Comparison of ENCODE assay signal across 8 mouse cellular contexts in genomic region chr9:66974721-66975225, GRCm38 (mm10). TPM values are rescaled to one million over a fixed set of nuclear protein-coding genes. Genes with fewer than 3 reads are reported as not detected.
DNase-seq lines count a peak whose midpoint lies in the region; ATAC-seq and TF ChIP-seq lines count a peak whose summit lies in the region.

No protein-coding gene starts in this region.

- under 1% methylated on average over 36 of the region's 41 CpGs for WGBS in hindbrain, postnatal 0 days

- no peak for TF ChIP-seq POLR2A in cortical plate, adult 2 months (IDR thresholded peaks at IDR 0.05; ENCODE audit: extremely low read depth, insufficient read depth, low read length)

- peaks cover 6% of the 10 kb centered on the region for H3K4me1 ChIP-seq in cortical plate, adult 2 months (ENCODE audit: control insufficient read depth, insufficient read depth, low read length)
- no peaks in the 10 kb centered on the region for H3K4me1 ChIP-seq in hindbrain, postnatal 0 days (ENCODE audit: insufficient read depth, low read length)

- peak; percentile 90 for ATAC-seq in hindbrain, postnatal 0 days

- H3K36me3 ChIP-seq in hindbrain, postnatal 0 days (ENCODE audit: insufficient read depth, low read length), result peaks cover 4% of the 10 kb centered on the region; the same call in 1 of the 2 replicates

- peak overlapping the region; percentile 77 for H3K4me3 ChIP-seq in cortical plate, adult 2 months (ENCODE audit: insufficient read depth, low read length)
- H3K4me3 ChIP-seq in hindbrain, postnatal 0 days (ENCODE audit: low read length), result peak overlapping the region; percentile 94

- peak overlapping the region; percentile 93 for H3K27ac ChIP-seq in cortical plate, adult 2 months (ENCODE audit: insufficient read depth, low read length)
- peak overlapping the region; percentile 94 for H3K27ac ChIP-seq in hindbrain, postnatal 0 days

- intact Hi-C loops in left cerebral cortex, postnatal 14 days (cut with DNase I), result loop anchor here (2.0 to 10.0 kb wide), 2 partner anchors 28 to 470 kb away; partner anchors contain the start of gene Rps27l

- H3K9me3 ChIP-seq in hindbrain, postnatal 0 days (ENCODE audit: low read length), result no peaks in the 10 kb centered on the region

- peak; percentile 35 to 76 for DNase-seq in urinary bladder, adult 18-20 months (ENCODE audit: low spot score in 2 of 2)
- DNase-seq in urinary bladder, adult 2 months (ENCODE audit: low spot score), result no peak
- DNase-seq in gastrocnemius, adult 8-10 months (ENCODE audit: low spot score in 2 of 2), result peak; percentile 60 to 62
- DNase-seq in hindbrain, postnatal 0 days (ENCODE audit: low spot score), result peak; percentile 75
- peak; percentile 67 to 68 for DNase-seq in left cerebral cortex, postnatal 14 days (ENCODE audit: low spot score in 2 of 2)
- DNase-seq in mesoderm, embryonic 11.5 days (ENCODE audit: low read depth, low spot score), result peak; percentile 89
- peak; percentile 41 to 44 for DNase-seq in right cerebral cortex, postnatal 36 days (ENCODE audit: low spot score in 2 of 2)

- H3K9ac ChIP-seq in hindbrain, postnatal 0 days (replicated peaks; ENCODE audit: low read length), result peak overlapping the region; percentile 81

- H3K4me2 ChIP-seq in hindbrain, postnatal 0 days (ENCODE audit: low read depth, low read length), result peak overlapping the region; percentile 66

- TF ChIP-seq CTCF in cortical plate, adult 2 months (IDR thresholded peaks at IDR 0.05; ENCODE audit: extremely low read depth, insufficient read depth, low read length), result no peak
- TF ChIP-seq CTCF in hindbrain, postnatal 0 days (IDR thresholded peaks at IDR 0.05; ENCODE audit: low read depth), result no peak

- no peaks in the 10 kb centered on the region for H3K27me3 ChIP-seq in hindbrain, postnatal 0 days (ENCODE audit: insufficient read depth, low read length)

RNA-seq across cellular contexts. Expression of gene Lactb, which starts 0.5 kb away (rescaled TPM):
- polyA plus RNA-seq in urinary bladder, adult 2 months (2012; rRNA removed), result 15.0 and 17.1 TPM in 2 replicates
- polyA plus RNA-seq in cortical plate, adult 2 months (2012; rRNA removed), result 18.2 and 18.5 TPM in 2 replicates
- 10 to 100 TPM; 18.3 to 23.1 (median 22.6) TPM for total RNA-seq in gastrocnemius, adult 8-10 months (2022)
- 13.1 and 18.4 TPM in 2 replicates for total RNA-seq in hindbrain, postnatal 0 days (2014; rRNA removed)
- 12.8 and 15.2 TPM in 2 replicates for polyA plus RNA-seq in hindbrain, postnatal 0 days (2015; fragmentation: Nextera tagmentation; extraction: Ambion mirVana)
- 10 to 100 TPM; 18.1 to 18.7 TPM for total RNA-seq in left cerebral cortex, postnatal 14 days (2021)

RNA-seq across cellular contexts. Expression of gene Rps27l, which starts 28.9 kb away (rescaled TPM):
- polyA plus RNA-seq in urinary bladder, adult 2 months (2012; rRNA removed), result 270 and 343 TPM in 2 replicates
- polyA plus RNA-seq in cortical plate, adult 2 months (2012; rRNA removed), result 43.3 and 54.1 TPM in 2 replicates
- total RNA-seq in gastrocnemius, adult 8-10 months (2022), result 100 to 1,000 TPM; 223 to 268 (median 240) TPM
- total RNA-seq in hindbrain, postnatal 0 days (2014; rRNA removed), result 61.0 and 101 TPM in 2 replicates
- 258 and 271 TPM in 2 replicates for polyA plus RNA-seq in hindbrain, postnatal 0 days (2015; fragmentation: Nextera tagmentation; extraction: Ambion mirVana)
- total RNA-seq in left cerebral cortex, postnatal 14 days (2021), result 10 to 100 TPM; 41.6 to 43.1 TPM

RNA-seq across cellular contexts. Expression of gene Rab8b, which starts 55.3 kb away (rescaled TPM):
- polyA plus RNA-seq in urinary bladder, adult 2 months (2012; rRNA removed), result 18.9 and 20.1 TPM in 2 replicates
- polyA plus RNA-seq in cortical plate, adult 2 months (2012; rRNA removed), result 17.4 and 17.9 TPM in 2 replicates
- total RNA-seq in gastrocnemius, adult 8-10 months (2022), result 1 to 10 TPM; 5.1 to 6.4 (median 5.8) TPM
- total RNA-seq in hindbrain, postnatal 0 days (2014; rRNA removed), result 25.9 and 32.7 TPM in 2 replicates
- 26.3 and 27.1 TPM in 2 replicates for polyA plus RNA-seq in hindbrain, postnatal 0 days (2015; fragmentation: Nextera tagmentation; extraction: Ambion mirVana)
- total RNA-seq in left cerebral cortex, postnatal 14 days (2021), result 10 to 100 TPM; 23.4 to 24.4 TPM
